Mouse (Mus musculus) kidney, embryonic 16.5 days (tissue): ENCODE results near the gene Slc44a5. TPM values are rescaled to one million over a fixed set of nuclear protein-coding genes. Genes with fewer than 3 reads are reported as not detected.

Source experiments
- ATAC-seq: fragments of 200-750 bp; cut with Nextera tagmentation; 2 replicates; pipeline ENCODE4 v1.8.0; 2017; ENCODE audit warnings: moderate TSS enrichment; ENCODE audit not compliant: low FRiP score, low TSS enrichment
- H3K27ac ChIP-seq: fragments of 300-500 bp; sonication (generic); 2 replicates; pipeline ENCODE4 v1.5.1; 2014; ENCODE audit warnings: low read length
- H3K27me3 ChIP-seq: fragments of 300-500 bp; sonication (generic); 2 replicates; pipeline ENCODE4 v1.6.1; 2014; ENCODE audit warnings: low read length, control low read depth, mixed read lengths; ENCODE audit not compliant: insufficient read depth
- H3K36me3 ChIP-seq: fragments of 300-500 bp; sonication (generic); 2 replicates; pipeline ENCODE4 v1.6.1; 2014; ENCODE audit warnings: low read length, control low read depth, mixed read lengths; ENCODE audit not compliant: insufficient read depth
- H3K4me1 ChIP-seq: fragments of 300-500 bp; sonication (generic); 2 replicates; pipeline ENCODE4 v1.6.1; 2014; ENCODE audit warnings: low read length, control low read depth, mixed read lengths; ENCODE audit not compliant: insufficient read depth
- H3K4me2 ChIP-seq: fragments of 300-500 bp; sonication (generic); replicated peaks from 2 replicates; pipeline ENCODE4 v1.6.1; 2014; ENCODE audit warnings: low read depth, low read length
- H3K4me3 ChIP-seq: fragments of 300-500 bp; sonication (generic); 2 replicates; pipeline ENCODE4 v1.5.1; 2014; ENCODE audit warnings: mild to moderate bottlenecking, low read length
- H3K9ac ChIP-seq: fragments of 300-500 bp; sonication (generic); replicated peaks from 2 replicates; pipeline ENCODE4 v1.6.1; 2014; ENCODE audit warnings: low read length
- H3K9me3 ChIP-seq: fragments of 300-500 bp; sonication (generic); 2 replicates; pipeline ENCODE4 v1.6.1; 2016; ENCODE audit warnings: low read length, control low read depth
- WGBS: fragments of 180-500 bp; shearing (Covaris S2); extraction: QIAGEN DNeasy Blood & Tissue Kit; methylation state at CpG from one replicate; pipeline ENCODE4 v1.1.7; 2014; 5-methylcytosine and 5-hydroxymethylcytosine counted together
- polyA plus RNA-seq: library from polyadenylated mRNA; unstranded; fragments of >200 nt; fragmentation: Nextera tagmentation; extraction: Ambion mirVana; gene quantifications from 2 replicates; pipeline ENCODE4 v1.2.1, GENCODE M21; 2015

The Slc44a5 gene
- polyA plus RNA-seq, 1 experiment from 2014 or later = 0.65 TPM

DNA sequence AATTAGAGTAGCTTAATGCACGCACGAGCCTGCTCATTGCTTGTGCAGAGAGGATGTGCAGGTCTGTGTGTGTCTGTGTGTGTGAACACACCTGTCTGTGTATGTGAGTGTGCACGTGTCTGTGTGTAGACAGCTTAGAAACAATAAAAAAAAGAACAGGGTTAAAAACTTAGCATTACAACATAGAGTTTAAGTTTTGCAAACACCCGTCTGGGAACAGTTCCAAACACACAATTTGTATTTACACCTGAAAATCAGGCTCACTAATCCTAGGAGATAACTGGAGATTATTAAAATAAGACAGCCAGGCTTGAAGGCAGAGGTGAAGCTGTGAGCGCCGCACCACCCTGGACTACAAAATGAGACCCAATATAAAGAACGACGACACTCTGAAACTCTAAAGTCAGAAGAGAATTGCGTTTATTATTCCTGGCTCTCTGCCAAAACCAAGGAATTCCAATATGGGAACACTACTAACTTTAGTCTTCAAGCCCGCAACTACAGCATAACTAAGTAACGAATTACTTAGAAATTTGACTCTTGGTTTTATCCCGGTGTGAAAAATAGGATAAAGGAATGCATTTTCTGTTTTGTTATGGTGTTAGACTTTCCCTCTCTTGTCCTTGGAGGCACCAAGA lies 30.1 kb upstream of the Slc44a5 start:
- Histone ChIP-seq H3K4me1 (peaks cover 14% of the 10 kb centered on the region), H3K9ac (peak overlapping the region; percentile 75; the same call in 1 of the 2 replicates), H3K27me3 (no peaks in the 10 kb centered on the region), H3K4me2 (peak overlapping the region; percentile 51), H3K36me3 (peaks cover 11% of the 10 kb centered on the region), H3K27ac (peak overlapping the region; percentile 59), H3K4me3 (peak overlapping the region; percentile 65), H3K9me3 (no peaks in the 10 kb centered on the region)
- ATAC-seq = no peak
- 22% methylated on average over 12 of the region's 12 CpGs for WGBS

DNA sequence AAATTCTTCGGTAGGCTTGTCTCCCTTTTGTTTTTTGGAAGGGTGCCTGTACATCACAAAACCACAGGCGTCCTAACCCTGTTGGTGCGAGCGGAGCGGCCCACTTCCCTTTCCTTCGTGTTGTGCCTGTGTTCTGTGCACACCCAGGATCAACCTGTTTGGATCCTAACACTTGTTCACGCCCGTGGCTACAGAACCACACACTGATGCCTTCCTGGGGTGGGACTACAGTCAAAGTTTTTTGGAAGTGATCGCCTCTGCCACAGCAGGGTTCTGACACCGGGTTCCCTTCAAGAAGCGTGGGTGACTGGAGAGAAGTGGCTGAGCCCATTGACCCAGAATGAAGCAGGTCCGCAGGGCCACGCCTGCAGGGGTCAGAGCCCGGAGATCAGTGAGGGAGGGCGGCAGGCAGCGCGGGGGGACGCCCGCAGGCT lies 29.3 kb upstream of the Slc44a5 start:
- Histone ChIP-seq H3K27me3 (no peaks in the 10 kb centered on the region), H3K4me3 (peak overlapping the region; percentile 65)
- peak; percentile 71 for ATAC-seq

DNA sequence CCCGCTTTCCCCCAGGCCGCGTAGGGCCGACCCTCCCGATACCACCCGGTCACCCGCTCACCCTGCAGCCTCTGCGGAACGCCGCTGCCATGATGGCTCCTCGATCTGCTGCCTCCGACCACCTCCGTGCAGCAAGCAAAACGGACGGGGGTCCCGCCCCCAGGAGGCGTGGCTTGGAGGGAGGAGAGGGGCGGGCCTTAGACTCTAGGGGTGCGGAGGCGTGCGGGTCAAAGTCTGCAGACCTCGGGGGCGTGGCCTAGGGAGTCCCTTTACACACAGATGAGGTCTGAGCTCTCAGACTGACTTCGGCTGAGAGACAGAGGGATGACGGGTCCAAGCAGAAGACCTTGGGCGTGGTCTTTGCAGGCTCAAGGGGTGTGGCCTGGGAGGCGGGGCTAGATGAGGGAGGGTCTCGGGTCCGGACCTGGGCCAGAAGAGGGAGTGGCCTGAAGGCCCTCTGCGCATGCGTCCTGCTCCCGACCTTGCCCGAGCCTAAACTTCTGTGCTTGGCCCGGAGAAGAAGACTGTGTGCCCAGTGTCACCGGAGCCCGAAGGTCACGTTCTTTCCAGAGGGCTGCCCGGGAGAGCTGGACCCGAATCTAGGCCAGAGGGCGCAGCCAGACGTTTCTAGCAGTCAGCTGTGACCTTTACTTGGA lies 28.8 kb upstream of the Slc44a5 start, which contains the start of gene Acadm:
Acadm (minus strand) TSS at position 298 of the 656 bp plus-strand sequence.
- peak within 1 kb of the TSS; percentile 65 for H3K4me3 ChIP-seq
- H3K36me3 ChIP-seq = no peaks in the 10 kb centered on the region; the same call in 1 of the 2 replicates
- WGBS = under 1% methylated on average over 41 of the region's 41 CpGs
- peak within 1 kb of the TSS; percentile 75 for H3K9ac ChIP-seq
- H3K4me2 ChIP-seq = peak within 1 kb of the TSS; percentile 51
- no peaks in the 10 kb centered on the region for H3K9me3 ChIP-seq
- ATAC-seq = peak; percentile 98
- peak within 1 kb of the TSS; percentile 59 for H3K27ac ChIP-seq
- H3K27me3 ChIP-seq = no peaks in the 10 kb centered on the region
- H3K4me1 ChIP-seq = peaks cover 14% of the 10 kb centered on the region

More for the DNA sequence above, 29.3 kb upstream of the Slc44a5 start:
- Histone ChIP-seq H3K4me2 (peak overlapping the region; percentile 51), H3K36me3 (peaks cover 3% of the 10 kb centered on the region; the same call in 1 of the 2 replicates), H3K9me3 (no peaks in the 10 kb centered on the region), H3K9ac (peak overlapping the region; percentile 75), H3K4me1 (peaks cover 14% of the 10 kb centered on the region), H3K27ac (peak overlapping the region; percentile 59)
- WGBS = under 1% methylated on average over 19 of the region's 19 CpGs

DNA sequence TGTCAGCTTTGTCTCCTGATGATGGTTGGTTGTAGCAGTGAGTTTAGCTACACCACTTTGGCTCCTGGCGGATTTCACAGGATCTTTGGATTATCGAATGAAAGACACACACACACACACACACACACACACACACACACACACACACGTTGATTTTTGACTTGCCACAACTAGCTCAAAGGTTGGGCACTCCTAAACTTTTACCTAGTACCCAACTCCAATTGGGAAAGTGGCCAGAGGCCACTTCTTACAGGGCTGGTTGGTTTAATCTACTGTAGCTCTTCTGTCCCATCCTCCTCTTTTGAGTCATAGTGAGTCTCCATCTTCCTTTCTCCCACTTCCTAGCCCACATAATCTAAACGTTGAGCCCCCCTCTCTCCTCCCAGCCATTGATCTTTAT lies 26.0 kb upstream of the Slc44a5 start:
- ATAC-seq = no peak
- 69% methylated on average over 4 of the region's 4 CpGs for WGBS
- Histone ChIP-seq H3K4me2 (no peak overlapping the region), H3K27me3 (no peaks in the 10 kb centered on the region), H3K9me3 (no peaks in the 10 kb centered on the region), H3K4me1 (peaks cover 14% of the 10 kb centered on the region), H3K4me3 (no peak overlapping the region), H3K36me3 (no peaks in the 10 kb centered on the region), H3K9ac (no peak overlapping the region), H3K27ac (no peak overlapping the region)

DNA sequence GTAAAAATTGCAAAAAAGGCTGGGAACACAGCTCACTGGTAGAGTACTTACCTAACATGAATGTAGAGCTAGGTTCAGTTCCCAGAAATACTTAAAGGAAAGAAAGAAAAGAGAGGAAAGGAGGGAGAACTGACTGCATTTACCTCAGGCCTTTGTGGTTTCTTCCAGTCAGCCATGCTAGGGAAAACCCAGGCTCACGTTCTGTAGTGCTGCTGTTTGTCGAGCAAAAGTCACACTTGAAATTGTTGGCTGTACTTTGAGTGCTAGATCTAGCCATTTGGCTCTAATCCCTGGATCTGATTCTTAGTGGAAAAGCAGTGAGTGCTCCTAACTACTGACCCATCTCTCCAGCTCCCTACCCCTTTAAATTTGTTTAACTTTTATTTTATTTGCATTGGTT lies 25.1 kb upstream of the Slc44a5 start:
- WGBS = 46% methylated on average over 2 of the region's 2 CpGs
- no peak overlapping the region for H3K4me2 ChIP-seq
- H3K9me3 ChIP-seq = no peaks in the 10 kb centered on the region
- no peaks in the 10 kb centered on the region for H3K36me3 ChIP-seq
- no peak overlapping the region for H3K9ac ChIP-seq
- no peak overlapping the region for H3K4me3 ChIP-seq
- no peak for ATAC-seq
- H3K4me1 ChIP-seq = peaks cover 7% of the 10 kb centered on the region
- no peaks in the 10 kb centered on the region for H3K27me3 ChIP-seq
- no peak overlapping the region for H3K27ac ChIP-seq

DNA sequence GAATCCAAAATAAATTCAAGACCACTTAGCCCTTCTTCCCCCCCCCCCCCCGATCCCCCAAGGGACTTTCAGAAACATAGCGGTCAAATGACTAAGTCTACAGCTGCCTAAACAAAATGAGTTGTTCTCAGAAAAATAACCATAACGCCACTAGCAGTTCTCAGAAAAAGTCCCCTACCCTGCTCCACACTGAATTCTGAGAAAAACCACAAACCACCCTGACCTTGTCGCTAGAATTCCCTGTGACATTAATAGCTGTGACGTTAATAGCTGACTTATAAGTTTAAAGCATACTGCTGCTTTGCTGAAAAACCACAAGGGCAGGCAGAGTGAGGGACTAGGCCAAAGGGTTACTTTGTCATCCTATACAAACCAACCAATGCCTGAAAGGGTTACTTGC lies 15.3 kb upstream of the Slc44a5 start:
- 84% methylated on average over 5 of the region's 5 CpGs for WGBS
- Histone ChIP-seq H3K9me3 (peaks cover 4% of the 10 kb centered on the region; the same call in 1 of the 2 replicates), H3K4me2 (no peak overlapping the region), H3K9ac (no peak overlapping the region), H3K27ac (no peak overlapping the region), H3K4me1 (no peaks in the 10 kb centered on the region), H3K27me3 (no peaks in the 10 kb centered on the region), H3K4me3 (no peak overlapping the region), H3K36me3 (no peaks in the 10 kb centered on the region)
- no peak for ATAC-seq

DNA sequence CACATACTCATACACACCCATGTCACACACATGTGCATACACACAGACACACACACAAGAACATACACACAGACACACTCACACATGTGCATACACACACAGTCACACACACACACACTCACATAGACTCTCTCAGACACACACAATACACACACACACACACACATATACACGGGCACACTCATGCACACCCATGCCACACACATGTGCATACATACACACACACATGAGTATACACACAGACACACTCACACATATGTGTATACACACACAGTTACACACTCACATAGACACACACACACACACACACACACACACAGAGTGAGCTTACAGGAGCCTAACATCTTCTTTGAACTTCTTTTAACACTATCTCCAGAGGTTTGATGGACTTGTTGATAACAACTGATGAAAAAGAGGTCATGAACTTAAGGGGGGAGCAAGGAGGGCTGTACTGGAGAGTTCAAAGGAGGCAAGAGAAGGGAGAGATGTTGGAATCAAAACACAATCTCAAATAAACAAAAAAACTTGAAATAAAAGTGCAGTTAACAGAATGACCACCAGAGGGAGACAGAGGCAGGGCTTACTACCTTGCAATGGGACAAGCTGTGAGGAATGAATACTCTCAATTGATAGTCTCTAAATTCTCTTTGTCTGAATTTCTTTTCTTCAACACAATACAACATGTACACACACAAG lies 14.1 kb upstream of the Slc44a5 start:
- H3K9me3 ChIP-seq = peaks cover 4% of the 10 kb centered on the region; the same call in 1 of the 2 replicates
- peak; percentile 16; the same call in 1 of the 2 replicates for ATAC-seq
- WGBS = 95% methylated on average over 1 of the region's 1 CpGs
- no peaks in the 10 kb centered on the region for H3K36me3 ChIP-seq
- H3K4me1 ChIP-seq = no peaks in the 10 kb centered on the region
- no peak overlapping the region for H3K27ac ChIP-seq
- no peaks in the 10 kb centered on the region for H3K27me3 ChIP-seq
- H3K9ac ChIP-seq = no peak overlapping the region
- H3K4me3 ChIP-seq = no peak overlapping the region
- H3K4me2 ChIP-seq = no peak overlapping the region

DNA sequence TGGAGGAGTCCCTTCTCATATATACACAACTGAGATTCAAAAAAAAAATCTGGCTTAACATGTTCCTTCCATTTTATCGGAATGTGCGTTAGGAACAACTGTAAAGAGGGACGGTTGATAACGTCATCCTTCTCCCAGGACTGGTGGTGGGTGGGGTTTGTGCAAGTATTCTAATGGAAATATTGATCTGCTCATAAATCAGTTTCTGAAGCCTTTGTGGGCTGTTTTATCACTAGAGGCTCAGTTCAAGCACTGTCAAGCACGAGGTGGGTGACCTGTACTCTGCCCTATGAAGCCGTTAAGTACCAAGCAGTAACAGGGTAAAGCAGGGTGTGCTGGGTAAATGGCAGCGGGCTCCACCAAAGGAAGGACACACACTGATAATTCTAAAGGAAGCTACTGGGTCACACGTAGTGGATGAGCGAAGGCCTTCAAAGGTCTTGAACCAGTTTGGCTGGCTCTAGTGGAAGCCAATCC lies 13.5 kb upstream of the Slc44a5 start:
- WGBS = 80% methylated on average over 9 of the region's 9 CpGs
- no peak overlapping the region for H3K9ac ChIP-seq

DNA sequence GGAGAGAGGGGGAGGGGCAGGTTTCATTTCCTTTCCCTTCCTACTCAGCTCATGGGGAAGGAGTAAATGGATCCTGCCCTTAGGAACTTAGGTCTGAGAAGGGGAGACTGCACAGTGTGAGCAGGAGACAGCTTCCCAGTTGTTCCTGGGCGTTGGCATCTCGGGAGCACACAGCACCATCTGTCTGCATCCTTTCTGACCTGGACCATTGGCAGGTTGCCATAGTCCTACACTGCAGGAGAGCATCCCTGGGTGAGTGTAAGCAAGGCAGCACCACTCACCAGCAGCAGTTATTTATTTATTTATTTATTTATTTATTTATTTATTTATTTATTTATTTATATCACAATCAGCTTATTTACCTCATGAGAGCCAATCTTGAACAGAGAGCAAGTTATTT lies 12.4 kb upstream of the Slc44a5 start:
- ATAC-seq = no peak
- 62% methylated on average over 2 of the region's 2 CpGs for WGBS
- Histone ChIP-seq H3K4me3 (no peak overlapping the region), H3K9me3 (peaks cover 7% of the 10 kb centered on the region; the same call in 1 of the 2 replicates), H3K4me2 (no peak overlapping the region), H3K36me3 (no peaks in the 10 kb centered on the region), H3K4me1 (no peaks in the 10 kb centered on the region), H3K27ac (no peak overlapping the region), H3K27me3 (no peaks in the 10 kb centered on the region), H3K9ac (no peak overlapping the region)

More for the DNA sequence above, 13.5 kb upstream of the Slc44a5 start:
- no peak overlapping the region for H3K4me3 ChIP-seq
- no peak overlapping the region for H3K27ac ChIP-seq
- H3K9me3 ChIP-seq = peaks cover 4% of the 10 kb centered on the region; the same call in 1 of the 2 replicates
- H3K4me1 ChIP-seq = no peaks in the 10 kb centered on the region
- H3K27me3 ChIP-seq = no peaks in the 10 kb centered on the region
- H3K36me3 ChIP-seq = no peaks in the 10 kb centered on the region
- no peak overlapping the region for H3K4me2 ChIP-seq
- no peak for ATAC-seq
